Mouse (Mus musculus): ENCODE data around the gene Olfr608.
"Not testable (repeated sequence)": the region's sequence is repeated elsewhere in the genome, so short reads cannot be mapped to it uniquely, and the experiment has no call there.

Gene Olfr608

DNA sequence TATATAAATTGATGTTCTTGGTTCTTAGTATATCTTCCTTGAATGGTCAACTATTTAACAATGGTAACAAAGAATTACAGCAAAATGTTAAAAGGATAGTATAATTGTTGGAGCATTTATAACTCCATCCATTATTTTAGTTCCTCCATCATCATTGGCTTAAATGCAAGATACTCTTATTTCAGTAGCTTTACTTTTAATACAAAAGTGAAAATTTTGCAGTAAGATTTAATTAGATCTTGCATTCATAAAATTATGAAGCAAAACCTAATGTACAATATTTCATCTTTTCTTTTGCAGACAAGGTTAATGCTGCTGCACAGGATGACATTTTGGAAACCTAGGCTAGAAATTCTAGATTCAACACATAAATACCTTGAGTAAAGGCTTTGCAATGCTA is at the start of gene Olfr608:
Gene Olfr608, plus strand, starts transcription at position 301 of the 400 bp plus-strand sequence.
- DNase-seq, result no peak

DNA sequence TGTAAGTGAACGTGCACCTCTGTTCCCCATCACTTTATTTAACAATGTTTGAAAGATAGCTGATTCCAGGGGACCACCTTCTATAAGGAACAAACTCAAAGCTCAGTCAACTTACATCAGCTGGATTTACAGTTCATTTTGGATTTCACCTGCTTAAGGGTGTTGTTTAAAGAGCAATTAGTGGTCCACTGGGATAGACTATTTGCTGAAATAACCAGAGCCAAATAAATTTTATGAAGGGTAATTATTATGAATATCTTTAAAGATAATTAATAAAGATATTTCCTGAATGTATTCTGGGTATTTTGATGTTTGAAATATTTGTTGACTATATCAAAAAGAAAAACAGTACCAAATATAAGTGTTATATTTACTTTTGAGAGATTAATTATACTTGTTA is 24.3 kb upstream of the Olfr608 start, which contains the start of gene Olfr605:
Gene Olfr605, minus strand, starts transcription at position 101 of the 400 bp plus-strand sequence.
- DNase-seq, result no peak

DNA sequence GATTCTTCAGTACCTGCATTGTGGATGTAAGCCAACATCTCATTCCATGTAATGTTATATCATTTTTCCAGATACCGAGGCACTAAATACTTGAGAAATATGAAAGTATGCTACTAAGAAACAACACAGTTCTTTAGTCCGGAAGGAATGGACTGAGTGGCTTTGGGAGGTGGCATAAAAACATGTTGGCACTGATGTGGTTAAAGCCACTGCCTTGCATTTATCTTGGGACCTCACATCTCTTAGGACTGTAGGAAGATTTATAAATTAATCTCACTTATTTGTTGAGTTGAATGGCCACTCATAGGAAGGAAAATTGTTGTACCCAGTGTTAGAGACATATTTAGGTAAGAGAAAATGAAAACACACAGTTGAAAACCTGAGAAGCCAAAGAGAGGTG is 20.9 kb upstream of the Olfr608 start, which contains the start of gene Olfr606:
Gene Olfr606, plus strand, starts transcription at position 301 of the 400 bp plus-strand sequence.
- no peak for DNase-seq

DNA sequence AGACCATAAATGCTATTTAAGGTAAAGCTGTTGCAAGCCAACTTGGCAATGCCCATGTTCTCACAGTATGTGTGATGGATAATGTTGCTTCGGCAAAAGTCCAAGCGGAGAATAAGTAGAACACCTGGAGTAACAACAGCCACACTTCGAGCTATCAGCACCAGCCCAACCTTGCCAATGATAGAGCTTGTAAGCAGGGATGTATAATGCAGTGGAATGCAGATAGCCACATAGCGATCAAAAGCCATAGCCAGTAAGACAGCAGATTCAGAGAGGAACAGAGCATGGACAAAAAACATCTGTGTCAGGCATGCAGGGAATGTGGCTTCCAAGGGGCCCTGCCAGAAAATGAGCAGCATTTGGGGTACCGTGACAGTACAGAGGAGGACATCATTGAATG is 9.1 kb upstream of the Olfr608 start:
- DNase-seq, result no peak

DNA sequence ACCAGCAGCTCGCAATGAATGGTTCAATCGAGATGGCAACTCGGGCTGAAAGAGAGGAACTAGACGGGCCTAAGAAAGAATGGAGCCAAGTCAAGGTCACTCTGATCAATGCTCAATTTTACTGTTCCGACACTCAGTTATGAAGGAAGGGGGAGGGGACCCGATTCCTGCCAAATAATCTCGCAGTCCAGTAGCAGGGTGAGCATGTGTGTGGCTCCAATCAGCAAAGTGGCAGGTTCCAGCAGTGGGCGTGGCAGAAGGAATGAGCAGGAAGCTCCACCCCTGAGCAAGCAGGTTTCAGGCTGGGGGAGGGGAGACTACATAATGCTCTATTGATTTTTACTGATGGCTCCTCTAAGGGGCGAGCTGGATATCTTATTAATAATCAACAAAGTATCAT is 7.4 kb downstream of the Olfr608 start:
- DNase-seq, result not testable (repeated sequence)

DNA sequence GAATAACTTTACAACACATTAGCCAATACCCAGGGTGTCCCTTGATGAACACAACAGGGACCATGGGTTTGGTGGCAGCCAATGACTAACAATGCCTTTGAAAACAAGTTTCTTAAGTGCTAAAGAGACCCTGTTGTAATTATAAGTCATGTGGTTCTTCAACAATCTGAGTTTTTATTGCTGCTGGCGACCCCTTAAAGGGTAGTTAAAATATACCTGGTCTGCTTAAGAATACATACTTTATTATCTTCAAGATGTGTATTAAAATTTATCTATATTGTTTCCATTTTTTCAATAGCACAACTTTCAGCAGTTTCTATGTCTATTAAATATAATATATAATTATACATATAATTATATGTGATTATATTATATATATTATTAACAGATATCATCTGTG is 28.3 kb downstream of the Olfr608 start, which contains the start of gene Olfr609:
Gene Olfr609, minus strand, starts transcription at position 101 of the 400 bp plus-strand sequence.
- DNase-seq, result no peak

DNA sequence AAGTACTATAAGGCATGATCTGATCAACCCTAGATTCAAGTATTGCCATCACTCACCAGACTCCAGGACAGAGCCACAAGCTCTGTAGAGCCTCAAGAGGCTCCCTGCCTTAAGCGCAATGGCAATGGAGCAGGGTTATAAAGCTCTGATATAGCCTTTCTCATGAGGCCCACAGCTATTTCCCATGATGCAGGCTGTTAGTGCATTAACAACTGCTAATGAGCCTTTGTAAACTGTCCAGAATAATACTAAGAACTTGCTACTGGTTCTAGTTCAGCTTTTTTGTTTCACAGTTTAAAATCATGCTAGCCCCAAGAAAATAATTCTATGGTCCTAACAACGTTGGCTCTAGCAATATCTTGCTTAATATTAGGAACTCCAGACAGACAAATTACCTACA is 42.3 kb downstream of the Olfr608 start, which contains the start of gene Olfr610:
Gene Olfr610, minus strand, starts transcription at position 101 of the 400 bp plus-strand sequence.
- DNase-seq, result no peak

DNA sequence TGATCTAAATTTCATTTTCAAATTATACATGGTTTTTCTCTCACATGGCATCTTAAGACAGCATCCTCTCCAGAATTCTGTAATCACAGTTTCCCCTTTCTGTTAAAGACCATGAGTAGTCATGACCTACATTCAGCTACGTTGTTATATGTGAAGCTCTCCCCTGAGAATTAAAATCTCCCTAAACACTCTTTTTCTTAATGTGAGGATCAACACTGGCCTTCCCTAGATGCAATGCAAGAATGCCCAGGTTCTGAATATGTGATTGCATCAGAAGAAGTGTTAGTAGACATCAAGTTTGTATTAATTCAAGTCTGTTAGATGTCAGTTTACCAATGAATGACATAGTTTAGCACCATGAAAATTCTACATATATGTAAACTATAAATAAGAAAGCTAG is 51.1 kb downstream of the Olfr608 start, which contains the start of gene Olfr611:
Gene Olfr611, minus strand, starts transcription at position 101 of the 400 bp plus-strand sequence.
- DNase-seq, result not testable (repeated sequence)
